Mouse (Mus musculus): Measurements from ENCODE around the gene Gm42688.

- TF ChIP-seq CTCF (IDR thresholded peaks at IDR 0.05; ENCODE audit: control insufficient read depth, insufficient read depth, insufficient replicate concordance, low read depth, low read length) (no peak), POLR2A (IDR thresholded peaks at IDR 0.05; ENCODE audit: control insufficient read depth, low read depth, low read length) (no peak)
Observed at GRCm38 (mm10) chr6:83153038-83153437, 51.6 kb downstream of the Gm42688 start.
